Mouse (Mus musculus): ENCODE results near the gene Phf21b. TPM values are rescaled to one million over a fixed set of nuclear protein-coding genes. Genes with fewer than 3 reads are reported as not detected.
"Not testable (repeated sequence)": the region's sequence is repeated elsewhere in the genome, so short reads cannot be mapped to it uniquely, and the experiment has no call there.

The Phf21b gene
- polyA plus RNA-seq, 1 experiment from 2014 or later, result 3.3 TPM

DNA sequence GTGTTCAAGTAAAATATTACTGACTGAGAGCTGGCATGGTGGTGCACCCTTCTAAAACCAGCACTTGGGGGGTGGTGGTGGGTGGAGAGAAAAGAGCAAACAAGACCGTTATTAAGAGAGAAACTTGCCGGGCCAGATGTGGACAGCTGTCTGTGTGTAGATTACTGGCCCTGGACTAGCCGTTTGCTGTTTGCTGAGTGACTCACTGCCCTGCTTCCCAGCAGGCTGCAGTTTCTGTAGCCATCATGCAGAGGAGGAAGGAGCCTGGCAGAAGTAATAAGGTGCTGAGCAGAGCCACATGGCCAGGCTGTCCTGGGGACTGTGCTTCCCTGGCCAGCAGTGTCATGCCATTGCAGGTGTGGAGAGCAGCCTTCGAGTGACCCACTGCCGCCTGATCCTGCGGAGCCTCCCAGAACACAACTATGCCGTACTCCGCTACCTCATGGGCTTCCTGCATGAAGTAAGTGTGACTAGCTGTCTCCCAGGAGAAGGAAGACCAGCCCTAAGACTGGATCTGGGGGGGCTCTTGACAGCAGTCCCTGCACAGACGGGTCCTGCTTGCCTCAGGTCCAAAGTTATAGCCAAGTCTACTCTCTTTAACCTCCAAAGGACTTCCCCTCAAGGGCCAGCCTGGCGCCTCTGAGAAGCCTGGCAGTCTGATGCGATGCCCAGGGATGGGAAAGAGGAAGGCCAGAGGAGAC is 86.1 kb downstream of the Phf21b start:
- WGBS, result 85% methylated on average over 11 of the region's 11 CpGs
- no peak for ATAC-seq (ENCODE audit: low FRiP score)
- peaks cover 9% of the 10 kb centered on the region for H3K4me1 ChIP-seq

DNA sequence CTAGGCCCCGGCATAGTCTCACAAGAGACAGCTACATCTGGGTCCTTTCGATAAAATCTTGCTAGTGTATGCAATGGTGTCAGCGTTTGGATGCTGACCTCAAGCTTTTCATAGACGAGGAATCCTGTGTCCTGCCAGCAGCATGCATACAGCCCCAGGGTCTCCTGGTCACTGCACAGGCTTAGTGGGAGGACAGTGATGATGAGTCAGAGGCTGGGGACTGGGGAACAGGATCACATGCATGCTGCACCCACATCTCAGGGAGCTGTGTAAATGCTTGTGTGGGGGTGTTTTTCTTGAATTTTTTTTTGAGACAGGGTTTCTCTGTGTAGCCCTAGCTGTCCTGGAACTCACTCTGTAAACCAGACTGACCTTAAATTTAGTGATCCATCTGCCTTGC is 87.3 kb downstream of the Phf21b start:
- not testable (repeated sequence) for H3K27me3 ChIP-seq (replicated peaks); H3K9ac ChIP-seq (replicated peaks); H3K4me2 ChIP-seq; H3K27ac ChIP-seq (replicated peaks); ATAC-seq (ENCODE audit: low FRiP score); H3K4me3 ChIP-seq (replicated peaks); H3K9me3 ChIP-seq (replicated peaks); H3K36me3 ChIP-seq; H3K4me1 ChIP-seq
- WGBS, result 83% methylated on average over 4 of the region's 4 CpGs

More for the DNA sequence above, 86.1 kb downstream of the Phf21b start:
- no peak overlapping the region for H3K4me3 ChIP-seq (replicated peaks)
- no peak overlapping the region for H3K9ac ChIP-seq (replicated peaks)
- H3K27ac ChIP-seq (replicated peaks), result no peak overlapping the region
- no peaks in the 10 kb centered on the region for H3K9me3 ChIP-seq (replicated peaks)
- H3K4me2 ChIP-seq, result no peak overlapping the region
- no peaks in the 10 kb centered on the region for H3K27me3 ChIP-seq (replicated peaks)
- no peaks in the 10 kb centered on the region for H3K36me3 ChIP-seq

DNA sequence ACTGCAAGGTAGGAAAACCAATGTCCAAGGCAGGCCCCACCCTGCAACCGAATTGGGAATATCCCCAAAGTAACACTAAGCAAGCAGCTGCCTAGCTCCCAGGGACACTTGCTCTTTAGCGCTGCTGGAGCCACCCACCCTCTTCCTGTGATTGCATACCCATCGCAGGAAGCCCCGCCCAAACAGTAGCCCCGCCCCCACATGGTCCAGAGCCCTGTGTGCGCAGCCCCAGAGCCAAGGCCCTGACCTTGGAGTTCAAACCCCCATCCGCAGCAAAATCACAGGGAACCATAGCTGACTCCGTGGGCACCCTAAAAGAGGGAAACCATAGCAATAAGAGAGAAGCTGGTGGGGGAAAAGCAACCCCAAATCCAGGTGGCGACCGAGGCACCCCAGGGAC is 89.2 kb downstream of the Phf21b start:
- no peak overlapping the region for H3K4me3 ChIP-seq (replicated peaks)
- no peaks in the 10 kb centered on the region for H3K36me3 ChIP-seq
- ATAC-seq (ENCODE audit: low FRiP score), result no peak
- no peak overlapping the region for H3K27ac ChIP-seq (replicated peaks)
- WGBS, result 45% methylated on average over 10 of the region's 10 CpGs
- no peak overlapping the region for H3K9ac ChIP-seq (replicated peaks)
- no peaks in the 10 kb centered on the region for H3K27me3 ChIP-seq (replicated peaks)
- no peaks in the 10 kb centered on the region for H3K9me3 ChIP-seq (replicated peaks)
- H3K4me2 ChIP-seq, result no peak overlapping the region
- H3K4me1 ChIP-seq, result peaks cover 16% of the 10 kb centered on the region

DNA sequence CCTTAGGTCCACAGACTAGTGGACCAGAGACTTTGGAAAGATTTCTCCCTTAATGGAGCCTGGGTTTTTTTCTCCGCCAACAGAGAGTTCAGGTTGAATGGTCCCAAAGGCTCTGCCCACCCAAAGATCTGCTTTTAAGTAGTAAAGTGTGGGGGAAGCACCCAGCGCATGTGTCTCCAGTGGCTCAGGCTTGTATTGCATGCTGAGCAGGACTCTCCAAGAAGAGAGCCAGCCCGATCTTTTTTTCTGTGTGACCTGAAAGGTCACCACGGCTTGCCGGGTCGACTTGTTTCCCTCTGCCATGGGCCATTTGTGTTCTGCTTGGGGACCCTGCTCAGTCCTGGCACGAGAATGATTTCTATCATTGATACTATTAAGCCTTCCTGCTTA is 92.4 kb downstream of the Phf21b start:
- no peaks in the 10 kb centered on the region for H3K27me3 ChIP-seq (replicated peaks)
- no peak overlapping the region for H3K9ac ChIP-seq (replicated peaks)
- no peak overlapping the region for H3K4me3 ChIP-seq (replicated peaks)
- WGBS, result 26% methylated on average over 7 of the region's 7 CpGs
- peaks cover 25% of the 10 kb centered on the region for H3K4me1 ChIP-seq
- no peaks in the 10 kb centered on the region for H3K9me3 ChIP-seq (replicated peaks)
- peak overlapping the region; percentile 46; the same call in 1 of the 2 replicates for H3K27ac ChIP-seq (replicated peaks)
- ATAC-seq (ENCODE audit: low FRiP score), result no peak
- no peak overlapping the region for H3K4me2 ChIP-seq
- H3K36me3 ChIP-seq, result no peaks in the 10 kb centered on the region

DNA sequence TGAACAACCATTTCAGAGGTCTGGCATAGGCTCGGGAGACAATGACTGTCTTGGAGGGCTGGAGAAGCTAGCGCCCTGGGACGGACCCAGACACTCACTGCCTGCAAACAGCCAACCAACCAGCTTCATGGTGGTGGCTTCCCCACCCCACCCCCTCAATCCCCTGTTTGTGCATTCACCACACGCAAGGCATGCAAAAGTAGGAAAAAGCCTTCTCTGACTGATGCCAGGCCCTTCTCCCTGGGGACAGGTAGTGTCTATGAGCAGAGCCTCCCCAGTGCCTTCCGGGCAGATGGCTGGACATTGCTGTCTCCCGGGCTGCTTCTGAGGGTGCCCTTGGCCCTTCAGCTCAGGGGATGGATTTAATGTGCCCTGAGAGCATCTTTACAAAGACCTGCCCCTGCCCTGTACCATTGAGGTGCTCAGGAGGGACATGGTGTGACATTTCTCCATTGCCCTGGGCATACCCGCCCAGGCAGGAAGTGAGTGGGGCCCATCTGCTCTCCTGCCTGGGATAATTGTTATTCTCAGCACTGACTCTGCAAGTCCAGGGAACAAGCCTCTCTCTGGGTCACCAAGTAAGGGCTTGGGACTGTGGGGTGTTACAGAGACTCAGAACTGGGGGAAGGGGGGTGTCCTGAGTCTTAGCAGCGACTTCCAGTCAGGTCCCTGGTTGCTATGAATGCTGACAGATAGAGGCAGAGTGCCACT is 93.0 kb downstream of the Phf21b start:
- Histone ChIP-seq H3K4me3 (replicated peaks) (no peak overlapping the region), H3K27me3 (replicated peaks) (no peaks in the 10 kb centered on the region), H3K36me3 (no peaks in the 10 kb centered on the region), H3K9ac (replicated peaks) (no peak overlapping the region), H3K27ac (replicated peaks) (peak overlapping the region; percentile 46), H3K4me2 (no peak overlapping the region), H3K4me1 (peaks cover 25% of the 10 kb centered on the region), H3K9me3 (replicated peaks) (no peaks in the 10 kb centered on the region)
- ATAC-seq (ENCODE audit: low FRiP score), result peak; percentile 37; the same call in 1 of the 2 replicates
- WGBS, result 23% methylated on average over 8 of the region's 8 CpGs

DNA sequence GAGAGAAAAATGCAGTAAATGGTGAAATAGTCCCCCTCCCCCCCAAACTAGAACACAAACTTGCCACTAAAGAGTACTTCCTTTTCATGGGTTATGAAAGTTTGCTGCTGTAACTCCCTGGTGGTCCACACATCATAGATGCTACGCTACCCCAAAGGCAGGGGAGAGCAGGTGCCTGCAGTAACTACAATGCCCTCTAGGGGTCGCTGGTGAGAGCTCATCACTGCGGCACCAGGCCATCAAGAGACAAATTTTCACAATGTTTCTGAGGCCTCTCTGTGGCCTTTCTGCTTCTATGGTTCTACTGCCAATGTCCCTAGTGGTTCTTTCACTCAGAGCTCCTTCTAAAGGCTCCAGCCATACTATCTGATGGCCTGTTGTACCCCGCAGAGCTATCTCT is 97.4 kb downstream of the Phf21b start:
- Histone ChIP-seq H3K9ac (replicated peaks) (no peak overlapping the region), H3K27ac (replicated peaks) (no peak overlapping the region), H3K4me3 (replicated peaks) (no peak overlapping the region), H3K4me1 (peaks cover 44% of the 10 kb centered on the region), H3K9me3 (replicated peaks) (no peaks in the 10 kb centered on the region), H3K36me3 (no peaks in the 10 kb centered on the region), H3K4me2 (no peak overlapping the region), H3K27me3 (replicated peaks) (no peaks in the 10 kb centered on the region)
- 30% methylated on average over 4 of the region's 4 CpGs for WGBS
- no peak for ATAC-seq (ENCODE audit: low FRiP score)

DNA sequence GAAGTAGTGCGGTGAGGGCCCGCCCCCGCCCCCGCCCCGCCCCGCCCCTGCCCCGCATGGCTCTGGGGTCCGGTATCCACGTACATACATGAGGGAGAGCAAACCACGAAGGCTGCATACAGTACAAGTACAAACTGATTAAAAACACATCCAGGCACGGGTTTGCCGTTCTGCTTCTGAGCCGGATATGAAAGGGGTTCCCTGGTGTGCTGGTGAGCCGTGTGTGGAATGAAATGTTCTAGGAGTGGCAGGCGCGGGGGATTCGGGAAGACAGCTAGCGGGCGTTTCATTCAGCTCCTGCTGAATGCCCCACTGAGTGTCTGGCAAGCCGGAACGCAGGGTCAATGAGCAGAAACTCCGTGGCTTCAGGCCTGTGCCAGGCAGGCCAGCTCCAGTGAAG is 99.4 kb downstream of the Phf21b start:
- Histone ChIP-seq H3K4me3 (replicated peaks) (peak overlapping the region; percentile 29), H3K27ac (replicated peaks) (peak overlapping the region; percentile 70), H3K4me1 (peaks cover 35% of the 10 kb centered on the region), H3K9ac (replicated peaks) (peak overlapping the region; percentile 11), H3K9me3 (replicated peaks) (no peaks in the 10 kb centered on the region), H3K4me2 (peak overlapping the region; percentile 63), H3K27me3 (replicated peaks) (no peaks in the 10 kb centered on the region), H3K36me3 (no peaks in the 10 kb centered on the region)
- ATAC-seq (ENCODE audit: low FRiP score), result peak; percentile 53
- WGBS, result under 1% methylated on average over 22 of the region's 22 CpGs

DNA sequence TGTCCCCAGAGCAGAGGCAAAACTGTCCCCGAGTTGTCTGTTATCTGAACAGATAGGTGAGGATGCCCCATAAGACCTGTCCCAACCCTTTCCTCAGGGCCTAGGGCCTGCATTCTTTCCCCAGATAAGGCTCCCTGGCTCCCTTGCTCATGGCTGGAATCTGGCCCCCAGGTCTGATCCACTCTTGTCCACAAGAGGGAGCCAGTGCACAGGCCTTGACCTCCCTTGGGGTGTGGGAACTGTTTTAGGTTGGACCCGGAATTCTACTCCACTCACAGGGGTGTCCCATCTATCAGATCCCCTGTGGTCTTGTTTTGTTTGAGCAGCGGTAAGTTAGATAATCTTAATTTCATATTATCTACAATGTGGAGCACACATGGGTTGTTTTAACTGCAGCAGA is 100.9 kb downstream of the Phf21b start:
- Histone ChIP-seq H3K9ac (replicated peaks) (no peak overlapping the region), H3K9me3 (replicated peaks) (no peaks in the 10 kb centered on the region), H3K4me1 (peaks cover 28% of the 10 kb centered on the region), H3K27me3 (replicated peaks) (no peaks in the 10 kb centered on the region), H3K4me2 (no peak overlapping the region), H3K36me3 (no peaks in the 10 kb centered on the region), H3K27ac (replicated peaks) (no peak overlapping the region), H3K4me3 (replicated peaks) (no peak overlapping the region)
- ATAC-seq (ENCODE audit: low FRiP score), result no peak
- 16% methylated on average over 3 of the region's 3 CpGs for WGBS

DNA sequence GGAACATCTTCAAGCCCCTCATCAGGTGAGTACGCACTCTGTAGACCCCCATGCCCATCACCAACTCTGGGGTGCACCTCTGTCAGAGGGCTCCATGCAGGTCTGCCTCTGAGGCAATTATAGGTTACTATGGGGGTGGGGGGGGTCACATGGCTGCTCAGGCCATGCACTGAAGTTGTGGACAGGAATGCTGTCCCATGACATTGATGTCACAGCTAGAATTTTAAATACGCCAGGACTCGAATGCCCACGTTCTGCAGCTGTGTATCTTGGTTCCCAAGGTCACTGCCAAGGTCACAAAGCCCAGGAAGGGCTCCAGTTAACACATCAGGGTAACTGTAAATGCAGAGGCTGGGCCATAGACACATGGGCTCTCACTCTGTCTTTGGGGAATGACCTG is 110.0 kb downstream of the Phf21b start:
- Histone ChIP-seq H3K9ac (replicated peaks) (no peak overlapping the region), H3K9me3 (replicated peaks) (no peaks in the 10 kb centered on the region), H3K36me3 (no peaks in the 10 kb centered on the region), H3K27ac (replicated peaks) (no peak overlapping the region), H3K4me2 (no peak overlapping the region), H3K4me1 (no peaks in the 10 kb centered on the region), H3K4me3 (replicated peaks) (no peak overlapping the region), H3K27me3 (replicated peaks) (no peaks in the 10 kb centered on the region)
- ATAC-seq (ENCODE audit: low FRiP score), result no peak
- WGBS, result 93% methylated on average over 4 of the region's 4 CpGs

DNA sequence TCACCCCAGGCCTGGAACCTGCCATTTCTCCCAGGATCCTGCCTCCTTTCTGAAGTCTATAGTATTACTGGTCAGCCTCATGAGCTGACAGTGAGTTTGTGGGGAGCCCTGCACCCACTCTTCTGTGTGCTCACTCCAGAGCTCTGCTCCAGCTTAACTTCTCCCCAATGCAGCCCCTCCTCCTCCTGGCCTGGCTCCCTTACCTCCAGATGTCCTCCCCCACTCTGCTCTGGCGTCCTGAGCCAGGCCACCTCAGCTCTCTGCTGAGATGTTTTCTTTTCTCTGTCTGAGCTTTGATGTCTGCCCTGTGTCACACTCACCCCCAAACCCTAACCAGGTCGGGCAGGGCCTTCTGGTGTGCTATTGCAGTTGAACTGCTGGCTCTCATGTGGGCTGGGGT is 111.5 kb downstream of the Phf21b start:
- WGBS, result 22% methylated on average over 2 of the region's 2 CpGs
- H3K4me3 ChIP-seq (replicated peaks), result no peak overlapping the region
- no peaks in the 10 kb centered on the region for H3K27me3 ChIP-seq (replicated peaks)
- no peak overlapping the region for H3K27ac ChIP-seq (replicated peaks)
- H3K4me1 ChIP-seq, result no peaks in the 10 kb centered on the region
- H3K9ac ChIP-seq (replicated peaks), result no peak overlapping the region
- no peaks in the 10 kb centered on the region for H3K36me3 ChIP-seq
- no peak overlapping the region for H3K4me2 ChIP-seq
- ATAC-seq (ENCODE audit: low FRiP score), result no peak
- H3K9me3 ChIP-seq (replicated peaks), result 0 out of 2 replicates have a peak, but pooled peaks cover 3% of the 10 kb centered on the region

DNA sequence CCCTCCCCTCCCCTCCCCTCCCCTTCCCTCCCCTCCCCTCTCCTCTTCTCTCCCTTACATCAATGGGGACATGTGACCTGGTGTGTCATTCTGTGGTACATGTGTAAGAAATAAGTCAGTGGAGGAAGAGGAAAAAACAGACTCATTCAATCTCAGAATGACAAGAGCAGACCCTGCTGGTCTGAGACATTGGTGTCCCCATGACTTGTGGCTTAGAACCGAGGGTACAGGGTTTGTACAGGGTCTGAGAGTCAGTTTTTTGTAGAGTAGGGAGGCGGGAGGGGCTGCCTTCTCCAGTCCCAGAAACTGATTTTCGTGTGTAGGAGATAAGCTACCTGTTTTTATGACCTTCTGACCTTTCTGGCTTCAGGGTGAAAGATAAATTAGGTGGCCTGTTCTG is 112.5 kb downstream of the Phf21b start:
- no peak for ATAC-seq (ENCODE audit: low FRiP score)
- H3K9ac ChIP-seq (replicated peaks), result no peak overlapping the region
- 22% methylated on average over 3 of the region's 3 CpGs for WGBS
- H3K4me3 ChIP-seq (replicated peaks), result no peak overlapping the region
- no peaks in the 10 kb centered on the region for H3K36me3 ChIP-seq
- H3K4me2 ChIP-seq, result no peak overlapping the region
- no peak overlapping the region for H3K27ac ChIP-seq (replicated peaks)
- H3K27me3 ChIP-seq (replicated peaks), result no peaks in the 10 kb centered on the region
- H3K4me1 ChIP-seq, result no peaks in the 10 kb centered on the region
- H3K9me3 ChIP-seq (replicated peaks), result 0 out of 2 replicates have a peak, but pooled peaks cover 3% of the 10 kb centered on the region

DNA sequence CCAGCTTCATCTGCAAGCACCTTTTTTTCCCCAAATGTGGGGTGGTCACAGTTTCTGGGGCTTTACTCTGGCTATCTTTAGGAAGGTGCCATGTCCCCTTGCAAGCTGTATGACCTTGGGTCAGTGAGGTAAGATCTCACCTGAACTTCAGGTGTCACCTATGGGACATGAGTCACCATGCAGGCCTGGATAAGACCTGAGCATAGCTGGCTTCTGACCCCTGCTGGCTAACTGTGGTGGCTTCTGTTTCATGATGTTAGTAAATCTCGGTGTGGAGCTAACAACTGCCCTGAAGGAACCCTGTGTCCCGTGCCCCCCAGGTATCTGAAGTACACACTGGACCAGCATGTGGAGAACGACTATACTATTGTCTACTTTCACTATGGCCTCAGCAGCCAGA is 114.3 kb downstream of the Phf21b start:
- no peaks in the 10 kb centered on the region for H3K27me3 ChIP-seq (replicated peaks)
- H3K4me1 ChIP-seq, result peaks cover 7% of the 10 kb centered on the region
- 77% methylated on average over 3 of the region's 3 CpGs for WGBS
- no peak overlapping the region for H3K4me2 ChIP-seq
- H3K9me3 ChIP-seq (replicated peaks), result 0 out of 2 replicates have a peak, but pooled peaks cover 3% of the 10 kb centered on the region
- no peaks in the 10 kb centered on the region for H3K36me3 ChIP-seq
- H3K27ac ChIP-seq (replicated peaks), result no peak overlapping the region
- no peak for ATAC-seq (ENCODE audit: low FRiP score)
- no peak overlapping the region for H3K9ac ChIP-seq (replicated peaks)
- H3K4me3 ChIP-seq (replicated peaks), result no peak overlapping the region

Measured in neural tube, embryonic 15.5 days (tissue).